Mouse (Mus musculus) megakaryocyte, embryonic 14.5 days (primary cell): ENCODE measurements around the gene Prdm11. TPM values are rescaled to one million over a fixed set of nuclear protein-coding genes. Genes with fewer than 3 reads are reported as not detected.

Experiments
- H3K27me3 ChIP-seq: replicated peaks from 2 replicates; pipeline ENCODE3; 2012; ENCODE audit warnings: inconsistent platforms
- H3K36me3 ChIP-seq: replicated peaks from 2 replicates; pipeline ENCODE3; 2012; ENCODE audit warnings: low read length, inconsistent platforms, mixed read lengths
- H3K4me1 ChIP-seq: 2 replicates; pipeline ENCODE4 v1.6.1; 2012; ENCODE audit warnings: inconsistent platforms
- H3K4me3 ChIP-seq: replicated peaks from 2 replicates; pipeline ENCODE3; 2012; ENCODE audit warnings: moderate library complexity, mild to moderate bottlenecking, inconsistent platforms
- H3K9me3 ChIP-seq: 2 replicates; pipeline ENCODE4 v1.6.1; 2012; ENCODE audit warnings: inconsistent platforms
- FLI1 ChIP-seq: IDR thresholded peaks from 2 replicates; pipeline ENCODE4 v1.6.1; 2012; ENCODE audit warnings: low read length, inconsistent platforms, mixed read lengths
- GATA1 ChIP-seq: IDR thresholded peaks from 3 replicates; pipeline ENCODE4 v1.6.1; 2012; ENCODE audit warnings: mixed read lengths, low read length, inconsistent platforms, borderline replicate concordance
- polyA plus RNA-seq: library from polyadenylated mRNA; stranded (reverse); fragments of >175 nt; gene quantifications from 2 replicates; pipeline ENCODE4 v1.2.3, GENCODE M21; 2012; ENCODE audit warnings: low replicate concordance; ENCODE audit not compliant: insufficient read depth

Prdm11 gene
- polyA plus RNA-seq, 1 experiment: 18.2 TPM

DNA sequence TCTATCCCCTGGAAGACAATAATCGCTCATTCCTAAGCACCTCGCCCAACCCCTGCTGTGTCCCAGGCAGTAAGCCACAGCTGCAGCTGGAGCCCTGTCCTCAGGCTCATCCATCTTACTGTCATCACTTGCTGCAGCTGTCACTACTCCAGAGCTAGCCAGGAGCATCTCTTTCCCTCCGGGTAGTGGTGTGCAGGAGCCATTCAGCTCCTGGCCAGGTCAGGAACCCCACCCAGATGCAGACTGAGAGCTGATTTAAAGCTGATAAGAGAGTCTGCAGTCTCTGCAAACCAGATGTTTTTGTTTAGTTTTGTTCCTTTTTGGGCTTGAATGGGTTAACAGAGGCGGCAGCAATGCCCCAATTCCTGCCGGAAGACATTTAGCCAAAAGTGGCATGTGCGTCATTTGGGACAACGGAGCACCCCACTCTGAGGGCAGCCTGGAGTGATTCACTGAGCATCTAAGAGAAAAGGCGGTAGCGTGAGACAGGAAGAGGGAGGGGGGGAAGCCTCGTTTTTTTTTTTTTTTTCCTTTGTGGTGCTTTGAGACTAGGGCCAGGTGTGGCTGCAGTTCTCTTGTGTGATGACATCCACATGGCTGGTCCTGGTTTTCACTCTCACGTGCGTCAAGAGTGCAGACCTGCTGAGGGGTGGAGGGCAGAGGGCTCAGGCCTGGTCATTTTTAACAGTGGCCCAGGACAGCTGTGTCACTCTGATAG, 97.8 kb downstream of the Prdm11 start:
- TF ChIP-seq FLI1: no peak
- TF ChIP-seq GATA1: no peak
- Histone ChIP-seq H3K4me1 (peaks cover 65% of the 10 kb centered on the region), H3K27me3 (peaks cover 46% of the 10 kb centered on the region)

DNA sequence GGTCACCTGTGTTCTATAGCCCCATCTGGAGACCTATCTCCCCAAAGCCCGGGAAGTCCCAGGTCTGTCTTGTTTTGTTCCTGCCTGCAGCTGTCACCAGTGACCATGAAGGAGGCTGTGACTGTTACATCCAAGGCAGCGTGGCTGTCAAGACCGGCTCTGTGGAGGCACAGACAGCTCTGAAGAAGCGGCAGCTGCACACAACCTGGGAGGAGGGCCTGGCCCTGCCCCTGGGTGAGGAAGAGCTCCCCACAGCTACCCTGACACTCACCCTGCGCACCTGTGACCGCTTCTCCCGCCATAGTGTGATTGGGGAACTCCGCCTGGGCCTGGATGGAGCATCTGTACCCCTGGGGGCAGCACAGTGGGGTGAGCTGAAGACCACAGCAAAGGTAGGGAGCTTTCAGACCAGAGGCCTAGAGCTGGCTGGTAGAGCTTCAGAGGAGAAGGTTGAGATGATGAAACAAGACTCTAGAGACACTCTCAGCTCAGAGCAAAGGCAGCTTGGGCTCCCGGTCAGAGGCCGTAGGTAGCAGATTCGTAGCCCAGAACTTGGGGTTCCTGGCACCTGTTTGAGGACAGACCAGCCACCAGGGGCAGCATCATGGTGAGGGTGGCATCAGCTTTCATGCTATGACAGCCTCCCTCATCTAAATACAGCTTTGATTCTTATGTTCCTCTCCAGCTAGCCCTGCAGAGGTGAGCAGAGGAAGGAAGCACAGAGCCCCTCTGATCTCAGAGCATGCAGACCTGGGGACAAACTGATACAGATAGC, 100.0 kb downstream of the Prdm11 start:
- H3K9me3 ChIP-seq: 0 out of 2 replicates have a peak, but pooled peaks cover 5% of the 10 kb centered on the region
- H3K4me3 ChIP-seq: no peak overlapping the region
- peaks cover 95% of the 10 kb centered on the region for H3K36me3 ChIP-seq
- peaks cover 64% of the 10 kb centered on the region for H3K27me3 ChIP-seq
- TF ChIP-seq GATA1 (no peak), FLI1 (no peak)
- peaks cover 50% of the 10 kb centered on the region for H3K4me1 ChIP-seq

More for the DNA sequence above, 97.8 kb downstream of the Prdm11 start:
- Histone ChIP-seq H3K36me3 (peaks cover 94% of the 10 kb centered on the region), H3K4me3 (no peak overlapping the region), H3K9me3 (0 out of 2 replicates have a peak, but pooled peaks cover 5% of the 10 kb centered on the region)

DNA sequence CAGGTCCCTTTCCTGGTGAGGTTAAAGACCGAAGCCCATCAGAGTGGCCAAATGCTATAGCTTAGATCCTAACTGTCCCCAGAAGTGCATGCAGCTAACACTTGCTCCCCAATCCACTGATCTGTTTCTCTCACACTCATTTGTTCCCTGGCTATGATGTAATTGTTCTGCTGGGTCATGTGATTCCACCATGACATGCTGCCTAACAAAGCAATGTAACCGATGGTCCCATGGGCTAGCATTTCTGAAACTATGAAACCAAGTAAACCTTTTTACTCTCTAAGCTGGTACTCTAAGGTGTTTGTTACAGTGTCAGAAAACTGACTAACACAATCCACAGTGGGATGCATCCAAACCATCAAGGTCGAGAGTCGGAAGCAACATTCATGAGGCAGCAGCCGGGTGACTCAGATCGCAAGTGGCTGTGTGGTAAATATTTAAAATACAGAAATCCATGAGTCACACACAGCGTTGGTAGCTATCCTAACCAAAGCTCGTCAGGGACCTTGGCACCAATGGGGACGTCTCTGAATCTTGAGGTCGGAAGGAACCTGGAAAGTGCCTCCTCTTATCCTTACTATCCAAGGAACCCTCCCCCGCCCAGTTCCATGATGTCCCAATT, 100.7 kb downstream of the Prdm11 start:
- TF ChIP-seq FLI1 (no peak), GATA1 (no peak)
- H3K4me1 ChIP-seq: peaks cover 48% of the 10 kb centered on the region
- H3K36me3 ChIP-seq: peaks cover 97% of the 10 kb centered on the region
- no peak overlapping the region for H3K4me3 ChIP-seq
- H3K27me3 ChIP-seq: peaks cover 69% of the 10 kb centered on the region
- H3K9me3 ChIP-seq: 0 out of 2 replicates have a peak, but pooled peaks cover 5% of the 10 kb centered on the region

DNA sequence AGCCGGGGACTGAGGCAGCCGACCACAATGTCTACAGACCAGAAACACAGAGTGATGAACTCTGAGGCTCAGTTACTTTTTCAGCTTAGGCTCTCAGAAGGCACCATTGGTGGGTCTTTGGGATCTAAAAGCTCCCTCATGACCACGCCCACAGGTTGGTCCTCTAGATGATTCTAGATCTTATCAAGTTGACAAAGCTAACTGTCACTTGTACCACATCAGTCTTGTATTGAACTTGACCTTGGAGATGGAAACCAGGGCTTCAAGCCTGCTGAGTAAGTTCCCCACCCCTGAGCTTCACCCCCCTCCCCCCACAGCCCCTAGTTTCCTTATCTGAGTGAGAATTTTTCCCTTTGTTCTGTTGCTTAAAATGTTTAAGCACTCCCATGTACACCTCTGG, 101.6 kb downstream of the Prdm11 start:
- peaks cover 99% of the 10 kb centered on the region for H3K36me3 ChIP-seq
- TF ChIP-seq FLI1 (no peak), GATA1 (no peak)
- 0 out of 2 replicates have a peak, but pooled peaks cover 5% of the 10 kb centered on the region for H3K9me3 ChIP-seq
- peaks cover 45% of the 10 kb centered on the region for H3K4me1 ChIP-seq
- H3K27me3 ChIP-seq: peaks cover 77% of the 10 kb centered on the region
- H3K4me3 ChIP-seq: no peak overlapping the region

DNA sequence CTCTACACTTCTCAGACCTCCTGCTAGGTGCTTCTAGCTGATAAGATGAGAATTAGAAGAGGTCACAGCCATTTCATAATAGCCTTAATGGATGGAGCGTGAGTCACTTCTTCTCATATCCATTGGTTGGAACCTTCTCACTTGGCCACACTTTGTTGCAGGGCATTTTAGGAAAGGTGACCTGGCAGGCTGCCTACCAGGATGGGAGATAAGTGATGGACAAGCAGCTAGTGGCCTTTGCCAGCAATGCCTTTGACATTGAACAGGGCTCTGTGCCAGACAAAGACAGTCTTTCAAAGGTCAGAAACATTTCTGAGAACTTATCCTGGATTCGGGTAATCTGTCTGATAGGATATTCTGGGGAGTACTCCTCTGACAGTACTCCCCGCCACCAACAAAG, 102.6 kb downstream of the Prdm11 start:
- TF ChIP-seq FLI1 (no peak), GATA1 (no peak)
- H3K27me3 ChIP-seq: peaks cover 79% of the 10 kb centered on the region

DNA sequence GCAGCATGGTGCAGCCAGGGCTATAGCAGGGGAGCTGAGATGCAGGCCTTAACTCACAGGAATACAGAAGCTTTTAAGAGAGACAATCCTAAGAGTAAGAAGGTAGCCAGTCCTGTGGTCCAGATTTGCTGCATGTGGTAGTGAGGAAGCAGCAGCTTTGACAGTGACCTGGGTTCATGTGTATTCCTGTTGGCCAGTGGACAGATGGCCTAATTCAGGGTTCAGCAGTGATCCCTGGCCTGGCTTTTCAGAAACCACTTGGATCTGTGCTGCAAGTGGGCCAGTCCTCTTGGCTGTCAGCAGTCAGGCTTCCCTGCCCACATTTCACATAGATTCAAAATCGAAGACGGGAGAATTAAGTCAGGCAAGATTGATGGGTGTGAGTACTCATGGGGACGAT, 104.5 kb downstream of the Prdm11 start:
- peaks cover 75% of the 10 kb centered on the region for H3K27me3 ChIP-seq

More for the DNA sequence above, 102.6 kb downstream of the Prdm11 start:
- Histone ChIP-seq H3K9me3 (0 out of 2 replicates have a peak, but pooled peaks cover 5% of the 10 kb centered on the region), H3K4me3 (no peak overlapping the region), H3K36me3 (peaks cover 96% of the 10 kb centered on the region), H3K4me1 (peaks cover 35% of the 10 kb centered on the region)

DNA sequence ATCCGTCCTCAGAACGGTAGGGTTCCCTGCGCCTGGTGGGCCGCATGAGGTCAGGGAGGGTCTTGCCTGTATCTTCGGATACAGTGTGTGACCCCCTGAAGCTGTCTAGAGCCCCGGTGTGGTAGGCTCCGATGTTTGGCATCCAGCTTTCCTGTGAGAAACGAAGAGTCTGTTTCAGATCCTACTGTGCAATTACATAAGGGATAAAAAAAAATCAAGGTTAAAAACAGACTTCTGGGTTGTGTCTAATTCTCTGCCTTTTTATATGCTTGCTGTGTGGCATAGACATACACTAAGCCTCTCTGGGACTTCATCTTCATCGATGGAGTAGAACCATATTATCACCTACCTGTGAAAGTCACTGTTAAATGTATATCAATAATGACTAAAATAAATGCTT, 105.0 kb downstream of the Prdm11 start:
- Histone ChIP-seq H3K27me3 (peaks cover 72% of the 10 kb centered on the region), H3K4me1 (peaks cover 29% of the 10 kb centered on the region), H3K9me3 (0 out of 2 replicates have a peak, but pooled peaks cover 5% of the 10 kb centered on the region)

More for the DNA sequence above, 104.5 kb downstream of the Prdm11 start:
- no peak overlapping the region for H3K4me3 ChIP-seq
- H3K4me1 ChIP-seq: peaks cover 31% of the 10 kb centered on the region
- peaks cover 88% of the 10 kb centered on the region for H3K36me3 ChIP-seq
- no peak for TF ChIP-seq FLI1
- TF ChIP-seq GATA1: no peak
- 0 out of 2 replicates have a peak, but pooled peaks cover 5% of the 10 kb centered on the region for H3K9me3 ChIP-seq

DNA sequence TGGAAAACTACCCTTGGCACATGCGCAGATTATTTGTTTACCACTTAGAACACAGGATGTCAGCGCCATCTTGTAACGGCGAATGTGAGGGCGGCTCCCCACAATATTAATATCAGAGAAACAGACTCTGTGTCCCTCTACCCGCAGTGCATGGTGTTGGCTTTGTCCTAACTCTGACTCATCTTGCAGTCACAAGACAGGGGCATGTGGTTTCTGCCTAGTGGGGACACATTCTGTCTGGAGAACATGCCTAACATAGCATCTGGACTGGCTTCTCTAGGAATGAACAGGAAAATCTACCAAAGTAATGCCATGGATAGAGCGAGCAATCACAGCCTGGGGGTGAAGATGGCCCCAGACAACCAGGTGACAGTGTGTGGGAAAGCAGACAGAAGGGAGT, 107.1 kb downstream of the Prdm11 start:
- TF ChIP-seq FLI1: no peak
- TF ChIP-seq GATA1: no peak
- Histone ChIP-seq H3K4me1 (peaks cover 26% of the 10 kb centered on the region), H3K27me3 (peaks cover 59% of the 10 kb centered on the region), H3K36me3 (peaks cover 77% of the 10 kb centered on the region), H3K9me3 (no peaks in the 10 kb centered on the region), H3K4me3 (no peak overlapping the region)

More for the DNA sequence above, 105.0 kb downstream of the Prdm11 start:
- H3K4me3 ChIP-seq: no peak overlapping the region
- TF ChIP-seq GATA1: no peak
- peaks cover 85% of the 10 kb centered on the region for H3K36me3 ChIP-seq

DNA sequence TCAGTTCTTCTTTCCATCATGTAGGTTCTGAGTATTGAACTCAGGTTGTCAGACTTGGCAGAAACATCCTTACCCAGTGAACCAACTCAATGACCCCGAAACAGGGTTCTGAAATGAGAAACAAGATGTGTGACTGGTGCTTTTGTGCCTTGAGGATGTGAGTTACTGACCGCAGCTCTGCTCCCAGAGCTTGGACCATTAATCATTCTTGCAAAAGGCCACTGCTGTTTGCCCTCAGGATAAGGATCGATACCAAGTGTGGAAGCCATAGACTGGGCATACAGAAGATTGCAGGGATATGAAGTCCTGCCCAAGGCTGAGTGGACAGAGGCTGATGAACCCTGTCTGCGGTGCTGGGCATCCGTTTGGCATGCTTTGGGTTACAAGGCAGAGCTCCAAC, 107.9 kb downstream of the Prdm11 start:
- TF ChIP-seq FLI1: no peak
- TF ChIP-seq GATA1: no peak
- H3K4me3 ChIP-seq: no peak overlapping the region
- no peaks in the 10 kb centered on the region for H3K9me3 ChIP-seq
- H3K4me1 ChIP-seq: peaks cover 28% of the 10 kb centered on the region
- peaks cover 58% of the 10 kb centered on the region for H3K27me3 ChIP-seq
- peaks cover 75% of the 10 kb centered on the region for H3K36me3 ChIP-seq
